ENCODE assay signal across 16 mouse cellular contexts in the genomic region with DNA sequence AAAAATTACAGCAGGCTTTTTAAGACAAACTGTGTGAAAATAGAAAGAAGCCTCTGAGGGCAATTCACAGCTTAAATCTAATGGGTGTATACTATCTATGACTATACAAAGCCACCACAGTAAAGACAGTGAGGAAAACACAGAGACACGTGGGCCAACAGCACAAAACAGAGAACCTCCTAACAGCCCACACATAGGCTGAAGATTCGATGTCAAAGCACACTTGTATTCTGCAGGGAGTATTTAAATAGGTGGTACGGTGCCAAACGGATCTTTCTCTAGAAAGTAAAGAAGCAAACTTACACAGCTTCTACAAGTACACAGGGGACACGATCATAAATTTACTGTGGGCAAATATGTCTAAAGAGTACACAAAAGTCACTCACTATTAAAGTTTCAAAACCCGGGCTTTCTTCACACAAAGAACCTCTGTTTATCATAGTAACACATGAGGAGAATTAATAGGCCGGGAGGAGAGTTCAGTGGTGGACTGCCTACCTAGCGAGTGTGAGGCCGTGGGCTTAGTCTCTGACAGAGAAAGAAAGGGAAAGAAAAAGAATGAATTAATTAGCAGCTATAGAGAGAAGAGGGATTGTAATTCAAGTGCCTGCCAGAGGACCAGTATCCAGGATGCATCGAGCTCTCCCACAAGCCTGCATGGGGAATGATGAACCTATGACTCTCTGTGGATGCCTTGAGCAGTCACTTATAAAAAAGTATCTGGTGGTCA.
DNase-seq lines count a peak whose midpoint lies in the region; ATAC-seq and TF ChIP-seq lines count a peak whose summit lies in the region.
"Had no signal": no experiment of that assay in that cellular context is flagged by ENCODE, and none has a peak within 500 bp of the region (broad histone marks: within the 10 kb centered on the region; RNA-seq: fewer than 3 reads in every experiment).

No protein-coding gene starts in this region.

- no peak overlapping the region for H3K4me3 ChIP-seq in forebrain, embryonic 13.5 days
- H3K4me3 ChIP-seq in forebrain, postnatal 0 days (ENCODE audit: low read depth, low read length) = no peak overlapping the region
- no peak overlapping the region for H3K4me3 ChIP-seq in hindbrain, postnatal 0 days (ENCODE audit: low read length)
- no peak overlapping the region for H3K4me3 ChIP-seq in midbrain, postnatal 0 days (ENCODE audit: low read depth, low read length)
- H3K4me3 ChIP-seq in stomach, postnatal 0 days (ENCODE audit: low read depth, low read length) = no peak overlapping the region
- H3K4me3 ChIP-seq: embryonic facial prominence, embryonic 12.5 days had no signal

- peak overlapping the region; percentile 5; the same call in 1 of the 2 replicates for H3K4me2 ChIP-seq in forebrain, embryonic 13.5 days
- H3K4me2 ChIP-seq in forebrain, postnatal 0 days (ENCODE audit: low read depth) = no peak overlapping the region
- no peak overlapping the region for H3K4me2 ChIP-seq in hindbrain, postnatal 0 days (ENCODE audit: low read depth, low read length)
- no peak overlapping the region for H3K4me2 ChIP-seq in midbrain, postnatal 0 days (ENCODE audit: low read depth, low read length, poor library complexity, severe bottlenecking)
- H3K4me2 ChIP-seq in stomach, postnatal 0 days (replicated peaks; ENCODE audit: low read depth) = no peak overlapping the region
- H3K4me2 ChIP-seq: embryonic facial prominence, embryonic 12.5 days had no signal

- H3K27ac ChIP-seq in forebrain, embryonic 13.5 days = no peak overlapping the region
- H3K27ac ChIP-seq in forebrain, postnatal 0 days (ENCODE audit: low read depth, low read length) = no peak overlapping the region
- no peak overlapping the region for H3K27ac ChIP-seq in hindbrain, postnatal 0 days
- H3K27ac ChIP-seq in midbrain, postnatal 0 days (ENCODE audit: low read depth, low read length) = no peak overlapping the region
- no peak overlapping the region for H3K27ac ChIP-seq in stomach, postnatal 0 days (replicated peaks)
- H3K27ac ChIP-seq: embryonic facial prominence, embryonic 12.5 days had no signal

- TF ChIP-seq CTCF in forebrain, postnatal 0 days (IDR thresholded peaks at IDR 0.05; ENCODE audit: low read depth) = no peak
- TF ChIP-seq CTCF in hindbrain, postnatal 0 days (IDR thresholded peaks at IDR 0.05; ENCODE audit: low read depth) = no peak
- TF ChIP-seq CTCF in midbrain, postnatal 0 days (IDR thresholded peaks at IDR 0.05) = no peak
- no peak for TF ChIP-seq CTCF in stomach, postnatal 0 days (IDR thresholded peaks at IDR 0.05; ENCODE audit: low read depth)

- peak; percentile 6 for DNase-seq in forebrain, postnatal 0 days
- DNase-seq in hindbrain, postnatal 0 days (ENCODE audit: low spot score) = peak; percentile 23
- DNase-seq in midbrain, postnatal 0 days (ENCODE audit: low spot score) = peak; percentile 28
- no peak for DNase-seq in stomach, postnatal 0 days (ENCODE audit: low spot score)
- DNase-seq in adrenal gland, postnatal 4 days (ENCODE audit: low spot score in 2 of 2) = no peak
- DNase-seq: cerebellum, adult 18-20 months; kidney, adult 8-10 months; kidney, postnatal 25 days; lung, postnatal 14 days; right cerebral cortex, postnatal 14 days; thymus, postnatal 25 days had no signal

- no peak for TF ChIP-seq EP300 in stomach, postnatal 0 days (optimal IDR thresholded peaks at IDR 0.05)

- H3K27me3 ChIP-seq in forebrain, embryonic 13.5 days = no peaks in the 10 kb centered on the region
- no peaks in the 10 kb centered on the region for H3K27me3 ChIP-seq in forebrain, postnatal 0 days (ENCODE audit: insufficient read depth, low read length)
- H3K27me3 ChIP-seq in hindbrain, postnatal 0 days (ENCODE audit: insufficient read depth, low read length) = no peaks in the 10 kb centered on the region
- H3K27me3 ChIP-seq in midbrain, postnatal 0 days (ENCODE audit: insufficient read depth, low read length) = no peaks in the 10 kb centered on the region
- H3K27me3 ChIP-seq in stomach, postnatal 0 days (ENCODE audit: control insufficient read depth, insufficient read depth, low read length) = no peaks in the 10 kb centered on the region
- H3K27me3 ChIP-seq: embryonic facial prominence, embryonic 12.5 days had no signal

- no peak overlapping the region for H3K9ac ChIP-seq in forebrain, embryonic 13.5 days
- H3K9ac ChIP-seq in forebrain, postnatal 0 days = no peak overlapping the region
- no peak overlapping the region for H3K9ac ChIP-seq in hindbrain, postnatal 0 days (replicated peaks; ENCODE audit: low read length)
- H3K9ac ChIP-seq in midbrain, postnatal 0 days (replicated peaks; ENCODE audit: low read length, poor library complexity, severe bottlenecking) = no peak overlapping the region
- H3K9ac ChIP-seq in stomach, postnatal 0 days (ENCODE audit: low read length) = no peak overlapping the region
- H3K9ac ChIP-seq: embryonic facial prominence, embryonic 12.5 days had no signal

- H3K36me3 ChIP-seq in forebrain, embryonic 13.5 days (ENCODE audit: poor library complexity, severe bottlenecking) = no peaks in the 10 kb centered on the region
- H3K36me3 ChIP-seq in forebrain, postnatal 0 days (ENCODE audit: insufficient read depth) = no peaks in the 10 kb centered on the region
- H3K36me3 ChIP-seq in hindbrain, postnatal 0 days (ENCODE audit: insufficient read depth, low read length) = no peaks in the 10 kb centered on the region
- no peaks in the 10 kb centered on the region for H3K36me3 ChIP-seq in midbrain, postnatal 0 days (ENCODE audit: insufficient read depth, low read length)
- no peaks in the 10 kb centered on the region for H3K36me3 ChIP-seq in stomach, postnatal 0 days (ENCODE audit: control insufficient read depth, insufficient read depth, low read length)
- H3K36me3 ChIP-seq: embryonic facial prominence, embryonic 12.5 days; G1E had no signal

- H3K4me1 ChIP-seq in forebrain, embryonic 13.5 days = peaks cover 14% of the 10 kb centered on the region
- no peaks in the 10 kb centered on the region for H3K4me1 ChIP-seq in forebrain, postnatal 0 days (ENCODE audit: insufficient read depth)
- no peaks in the 10 kb centered on the region for H3K4me1 ChIP-seq in hindbrain, postnatal 0 days (ENCODE audit: insufficient read depth, low read length)
- no peaks in the 10 kb centered on the region for H3K4me1 ChIP-seq in midbrain, postnatal 0 days (ENCODE audit: insufficient read depth, low read length)
- peaks cover 2% of the 10 kb centered on the region; the same call in 1 of the 2 replicates for H3K4me1 ChIP-seq in stomach, postnatal 0 days (replicated peaks; ENCODE audit: control insufficient read depth, insufficient read depth)

- H3K9me3 ChIP-seq in forebrain, embryonic 13.5 days (replicated peaks) = no peaks in the 10 kb centered on the region
- no peaks in the 10 kb centered on the region for H3K9me3 ChIP-seq in forebrain, postnatal 0 days (ENCODE audit: low read length)
- no peaks in the 10 kb centered on the region for H3K9me3 ChIP-seq in hindbrain, postnatal 0 days (ENCODE audit: low read length)
- H3K9me3 ChIP-seq in midbrain, postnatal 0 days (ENCODE audit: low read length) = no peaks in the 10 kb centered on the region; the same call in 1 of the 2 replicates
- no peaks in the 10 kb centered on the region for H3K9me3 ChIP-seq in stomach, postnatal 0 days (ENCODE audit: control insufficient read depth, low read length)
- H3K9me3 ChIP-seq: embryonic facial prominence, embryonic 12.5 days; G1E had no signal

- 20% methylated on average over 10 of the region's 10 CpGs for WGBS in forebrain, embryonic 13.5 days
- 16% methylated on average over 10 of the region's 10 CpGs for WGBS in forebrain, postnatal 0 days
- 31% methylated on average over 10 of the region's 10 CpGs for WGBS in hindbrain, postnatal 0 days
- WGBS in midbrain, postnatal 0 days = 37% methylated on average over 10 of the region's 10 CpGs
- WGBS in stomach, postnatal 0 days = 35% methylated on average over 10 of the region's 10 CpGs

- ATAC-seq in forebrain, embryonic 13.5 days = peak; percentile 72; the same call in 1 of the 2 replicates
- no peak; the same call in 1 of the 2 replicates for ATAC-seq in forebrain, postnatal 0 days
- peak; percentile 63; the same call in 1 of the 2 replicates for ATAC-seq in hindbrain, postnatal 0 days
- no peak for ATAC-seq in midbrain, postnatal 0 days (ENCODE audit: low FRiP score)
- ATAC-seq in stomach, postnatal 0 days (ENCODE audit: low FRiP score, low TSS enrichment) = no peak
- no peak for ATAC-seq in megakaryocyte progenitor cell, adult 5-6 weeks (replicated peaks; ENCODE audit: poor library complexity)
- ATAC-seq: inflammation-experienced regulatory T-cells, adult 6 months had no signal

Comparison
In these comparisons a context has a peak if more than half of its experiments do, and no peak if none do; other contexts are left out.
1. ATAC-seq: peak in forebrain, embryonic 13.5 days (single experiment) and hindbrain, postnatal 0 days (single experiment); none in forebrain, postnatal 0 days (single experiment), midbrain, postnatal 0 days (single experiment), stomach, postnatal 0 days (single experiment) and megakaryocyte progenitor cell, adult 5-6 weeks (single experiment).
2. DNase-seq: peak in forebrain, postnatal 0 days (single experiment), hindbrain, postnatal 0 days (single experiment) and midbrain, postnatal 0 days (single experiment); none in stomach, postnatal 0 days (single experiment) and adrenal gland, postnatal 4 days (0 of 2).